Mouse (Mus musculus): ENCODE results near the gene Phox2b.

Phox2b gene

DNA sequence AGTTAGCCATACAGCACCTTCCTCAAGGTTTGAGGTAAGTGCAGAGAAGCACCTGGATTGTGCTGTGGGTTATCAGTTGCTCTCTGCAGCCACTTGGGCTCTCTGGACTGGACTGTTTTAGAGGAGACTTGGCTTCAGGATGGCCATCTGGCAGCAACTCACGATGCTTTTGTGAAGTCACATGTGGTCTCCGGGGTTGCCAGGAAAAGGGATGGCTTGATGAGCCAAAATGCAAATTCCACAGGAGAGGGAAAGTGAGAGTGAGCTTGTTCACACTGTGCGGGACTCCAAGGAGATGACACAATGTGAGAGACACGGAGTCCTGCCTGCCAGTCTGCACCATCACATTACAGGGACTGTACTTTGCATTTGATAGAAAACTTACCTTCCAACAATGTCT, 7.3 kb downstream of the Phox2b start:
- in situ Hi-C loops (cut with MboI, MseI): loop anchor here (5.0 kb wide), 1 partner anchor 141 kb away; no protein-coding TSS in a partner anchor

- in situ Hi-C loops (cut with MboI, MseI): loop anchor here (5.0 kb wide), 1 partner anchor 141 kb away; no protein-coding TSS in a partner anchor
These were observed 8.2 kb downstream of the Phox2b start for GRCm38 (mm10) chr5:67090856-67091255.

GRCm38 (mm10) chr5:67083117-67083516, 16.0 kb downstream of the Phox2b start:
- in situ Hi-C loops (cut with MboI, MseI): no loop called here

DNA sequence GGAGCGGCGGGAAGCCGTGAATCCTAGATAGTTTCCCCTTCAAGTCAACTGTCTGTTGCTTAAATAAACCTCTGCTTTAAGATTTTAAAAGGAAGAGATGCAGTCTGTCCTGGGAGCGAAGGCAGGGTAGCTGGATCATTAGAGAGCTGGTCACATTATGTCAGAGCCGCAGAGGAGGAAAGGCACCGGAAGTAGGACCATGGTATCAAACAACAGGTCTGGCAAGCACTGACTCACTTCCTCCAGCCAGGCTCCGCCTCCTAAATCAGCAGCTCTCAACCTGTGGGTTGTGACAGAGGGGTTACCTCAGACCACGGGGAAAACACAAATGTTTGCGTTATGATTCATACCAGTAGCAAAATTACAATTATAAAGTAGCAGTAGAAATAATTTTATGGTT, 35.5 kb downstream of the Phox2b start:
- in situ Hi-C loops (cut with MboI, MseI): no loop called here

DNA sequence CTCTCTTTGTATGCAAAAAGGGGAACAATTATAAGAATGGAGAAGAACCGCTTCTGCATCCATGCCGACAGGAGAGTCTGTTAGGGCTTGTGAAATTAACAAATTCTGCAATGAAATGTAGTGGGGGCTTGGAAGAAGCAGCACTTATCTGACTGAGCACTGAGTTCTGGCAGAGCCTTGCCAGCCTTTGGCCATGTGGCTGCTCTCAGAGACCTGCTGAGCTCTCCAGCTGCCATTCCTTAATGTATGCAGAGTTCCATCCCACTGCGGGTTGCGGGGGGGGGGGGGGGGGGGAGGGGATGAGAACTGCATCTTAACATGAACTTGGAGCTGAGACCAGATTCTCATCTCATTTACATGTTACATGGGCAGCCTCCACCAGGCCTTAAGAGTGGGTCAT, 38.6 kb downstream of the Phox2b start:
- in situ Hi-C loops (cut with MboI, MseI): no loop called here

- in situ Hi-C loops (cut with MboI, MseI): no loop called here
These were observed 41.3 kb downstream of the Phox2b start for GRCm38 (mm10) chr5:67057803-67058202.

DNA sequence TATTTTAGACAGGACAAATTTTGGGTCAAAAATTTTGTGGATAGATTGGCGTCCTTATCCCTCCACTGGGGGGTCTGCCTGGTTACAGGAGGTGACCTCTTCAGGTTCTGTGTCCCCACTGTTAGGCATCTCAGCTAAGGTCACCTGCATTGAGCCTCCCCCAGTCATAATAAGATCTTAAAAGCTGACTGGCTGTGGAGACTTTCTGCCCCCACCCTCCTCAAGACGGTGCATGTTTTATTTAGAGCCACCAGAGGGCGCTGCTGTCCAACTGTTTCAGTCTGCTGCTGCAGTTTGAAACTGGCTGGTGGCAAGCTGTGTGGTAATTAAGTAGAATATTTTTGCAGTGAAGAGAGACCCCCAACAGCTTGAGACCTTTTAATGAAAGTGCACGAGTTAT, 51.1 kb downstream of the Phox2b start:
- in situ Hi-C loops (cut with MboI, MseI): loop anchor here (5.0 kb wide), 1 partner anchor 194 kb away; no protein-coding TSS in a partner anchor
